Mouse (Mus musculus): Measurements from ENCODE around the gene Brsk2. TPM values are rescaled to one million over a fixed set of nuclear protein-coding genes. Genes with fewer than 3 reads are reported as not detected.

Gene Brsk2
- polyA plus RNA-seq, 1 experiment from 2014 or later: 20.4 TPM

- H3K4me3 ChIP-seq: no peak overlapping the region
- no peak overlapping the region for H3K27ac ChIP-seq
- no peak overlapping the region for H3K9ac ChIP-seq
- H3K9me3 ChIP-seq (replicated peaks): no peaks in the 10 kb centered on the region
- H3K27me3 ChIP-seq: no peaks in the 10 kb centered on the region
- no peak for ATAC-seq
- peaks cover 9% of the 10 kb centered on the region; the same call in 1 of the 2 replicates for H3K4me1 ChIP-seq
- WGBS: over 99% methylated on average over 3 of the region's 3 CpGs
- no peak overlapping the region for H3K4me2 ChIP-seq
- no peaks in the 10 kb centered on the region for H3K36me3 ChIP-seq (ENCODE audit: poor library complexity, severe bottlenecking)
Measured at GRCm38 (mm10) chr7:142040756-142041155, 91.2 kb downstream of the Brsk2 start.

- H3K36me3 ChIP-seq (ENCODE audit: poor library complexity, severe bottlenecking): peaks cover 17% of the 10 kb centered on the region
- H3K27me3 ChIP-seq: no peaks in the 10 kb centered on the region
- no peaks in the 10 kb centered on the region for H3K9me3 ChIP-seq (replicated peaks)
- 15% methylated on average over 2 of the region's 2 CpGs for WGBS
- no peak overlapping the region for H3K4me3 ChIP-seq
- no peak overlapping the region for H3K9ac ChIP-seq
- H3K4me2 ChIP-seq: no peak overlapping the region
- no peak overlapping the region for H3K27ac ChIP-seq
- 0 out of 2 replicates have a peak, but pooled peaks cover 5% of the 10 kb centered on the region for H3K4me1 ChIP-seq
- no peak for ATAC-seq
Measured at GRCm38 (mm10) chr7:142045344-142045743, 95.8 kb downstream of the Brsk2 start.

- WGBS: 97% methylated on average over 1 of the region's 1 CpGs
- ATAC-seq: no peak
- Histone ChIP-seq H3K9ac (no peak overlapping the region), H3K36me3 (ENCODE audit: poor library complexity, severe bottlenecking) (peaks cover 17% of the 10 kb centered on the region), H3K9me3 (replicated peaks) (no peaks in the 10 kb centered on the region), H3K4me3 (no peak overlapping the region), H3K27ac (no peak overlapping the region), H3K27me3 (no peaks in the 10 kb centered on the region), H3K4me1 (0 out of 2 replicates have a peak, but pooled peaks cover 5% of the 10 kb centered on the region), H3K4me2 (no peak overlapping the region)
Measured at GRCm38 (mm10) chr7:142045932-142046331, 96.4 kb downstream of the Brsk2 start.

GRCm38 (mm10) chr7:142050536-142050935 is 101.0 kb downstream of the Brsk2 start:
- peaks cover 22% of the 10 kb centered on the region for H3K36me3 ChIP-seq (ENCODE audit: poor library complexity, severe bottlenecking)
- no peak overlapping the region for H3K27ac ChIP-seq
- no peak overlapping the region for H3K4me3 ChIP-seq
- H3K4me1 ChIP-seq: 0 out of 2 replicates have a peak, but pooled peaks cover under 1% of the 10 kb centered on the region
- ATAC-seq: no peak
- H3K4me2 ChIP-seq: no peak overlapping the region
- no peaks in the 10 kb centered on the region for H3K27me3 ChIP-seq
- no peak overlapping the region for H3K9ac ChIP-seq
- H3K9me3 ChIP-seq (replicated peaks): no peaks in the 10 kb centered on the region

Small RNA genes lying within 50 kb of the gene (microRNA-seq; reads per million reads assigned to microRNA genes)
- gene Mir3104: not detected

Other genes starting within 250 kb of the Brsk2 start
- not detected in 2 replicates for gene Muc5ac, start 160.8 kb upstream of the Brsk2 start, polyA plus RNA-seq (2015; fragmentation: Nextera tagmentation; extraction: Ambion mirVana)
- gene Muc5b, start 110.7 kb upstream of the Brsk2 start, polyA plus RNA-seq (2015; fragmentation: Nextera tagmentation; extraction: Ambion mirVana): 0.03 and 0.05 TPM in 2 replicates
- 66.4 and 75.2 TPM in 2 replicates for gene Tollip, start 31.2 kb upstream of the Brsk2 start, polyA plus RNA-seq (2015; fragmentation: Nextera tagmentation; extraction: Ambion mirVana)
- 51.0 and 58.1 TPM in 2 replicates for gene Mob2, start 111.3 kb downstream of the Brsk2 start, polyA plus RNA-seq (2015; fragmentation: Nextera tagmentation; extraction: Ambion mirVana)
- gene Dusp8, start 146.1 kb downstream of the Brsk2 start, polyA plus RNA-seq (2015; fragmentation: Nextera tagmentation; extraction: Ambion mirVana): 44.1 and 55.6 TPM in 2 replicates
- gene Gm45618, start 171.0 kb downstream of the Brsk2 start, polyA plus RNA-seq (2015; fragmentation: Nextera tagmentation; extraction: Ambion mirVana): not detected in 2 replicates
- gene Gm39115, start 186.3 kb downstream of the Brsk2 start, polyA plus RNA-seq (2015; fragmentation: Nextera tagmentation; extraction: Ambion mirVana): not detected in 2 replicates
- not detected in 2 replicates for gene Gm45337, start 194.9 kb downstream of the Brsk2 start, polyA plus RNA-seq (2015; fragmentation: Nextera tagmentation; extraction: Ambion mirVana)
- not detected in 2 replicates for gene Gm29735, start 207.4 kb downstream of the Brsk2 start, polyA plus RNA-seq (2015; fragmentation: Nextera tagmentation; extraction: Ambion mirVana)
- gene Gm4553, start 216.0 kb downstream of the Brsk2 start, polyA plus RNA-seq (2015; fragmentation: Nextera tagmentation; extraction: Ambion mirVana): not detected in 2 replicates
- gene Krtap5-2, start 226.3 kb downstream of the Brsk2 start, polyA plus RNA-seq (2015; fragmentation: Nextera tagmentation; extraction: Ambion mirVana): not detected in 2 replicates
- gene Gm10153, start 240.6 kb downstream of the Brsk2 start, polyA plus RNA-seq (2015; fragmentation: Nextera tagmentation; extraction: Ambion mirVana): not detected in 2 replicates

Measured in forebrain, embryonic 13.5 days (tissue).